8 mouse cellular contexts compared by ENCODE assay signal in genomic region chr8:117498915-117499540, GRCm38 (mm10). TPM values are rescaled to one million over a fixed set of nuclear protein-coding genes. Genes with fewer than 3 reads are reported as not detected.
DNase-seq lines count a peak whose midpoint lies in the region; ATAC-seq lines count a peak whose summit lies in the region.

No protein-coding gene starts in this region.

- ATAC-seq in forebrain, embryonic 16.5 days: no peak
- ATAC-seq in megakaryocyte progenitor cell, adult 5-6 weeks (replicated peaks; ENCODE audit: poor library complexity): peak; percentile 2

- peak overlapping the region; percentile 100 for H3K4me2 ChIP-seq in forebrain, embryonic 16.5 days (ENCODE audit: low read length)

- H3K27ac ChIP-seq in heart, embryonic 10.5 days: peak overlapping the region; percentile 82
- H3K27ac ChIP-seq in forebrain, embryonic 16.5 days (ENCODE audit: low read length): no peak overlapping the region

- no peak for DNase-seq in heart, embryonic 10.5 days (ENCODE audit: low spot score)
- DNase-seq in heart, adult 9 months (ENCODE audit: low spot score in 2 of 2): no peak
- DNase-seq in A20 (ENCODE audit: low read depth, low spot score): peak; percentile 93
- DNase-seq in adrenal gland, adult (ENCODE audit: inconsistent age in 2 of 2, low spot score in 1 of 2): no peak
- no peak for DNase-seq in layer of hippocampus, adult 9-10 months (ENCODE audit: low spot score)
- no peak for DNase-seq in frontal cortex, postnatal 36 days (ENCODE audit: low spot score in 2 of 2)

- H3K27me3 ChIP-seq in heart, embryonic 10.5 days (ENCODE audit: insufficient read depth, poor library complexity, severe bottlenecking): peaks cover 35% of the 10 kb centered on the region
- peaks cover 21% of the 10 kb centered on the region for H3K27me3 ChIP-seq in forebrain, embryonic 16.5 days (replicated peaks; ENCODE audit: control insufficient read depth, insufficient read depth, low read length)

- H3K4me3 ChIP-seq in heart, embryonic 10.5 days: peak overlapping the region; percentile 79
- peak overlapping the region; percentile 62 for H3K4me3 ChIP-seq in forebrain, embryonic 16.5 days (replicated peaks; ENCODE audit: low read length)

- H3K4me1 ChIP-seq in heart, embryonic 10.5 days: peaks cover 26% of the 10 kb centered on the region
- H3K4me1 ChIP-seq in forebrain, embryonic 16.5 days (replicated peaks; ENCODE audit: control insufficient read depth, insufficient read depth, low read length): peaks cover 14% of the 10 kb centered on the region

- no peak overlapping the region for H3K9ac ChIP-seq in forebrain, embryonic 16.5 days (replicated peaks; ENCODE audit: low read depth, low read length)

- no peaks in the 10 kb centered on the region for H3K36me3 ChIP-seq in heart, embryonic 10.5 days
- no peaks in the 10 kb centered on the region for H3K36me3 ChIP-seq in forebrain, embryonic 16.5 days (ENCODE audit: control insufficient read depth, insufficient read depth)

- 13% methylated on average over 20 of the region's 20 CpGs for WGBS in heart, embryonic 10.5 days
- WGBS in forebrain, embryonic 16.5 days: 13% methylated on average over 20 of the region's 20 CpGs

- no peaks in the 10 kb centered on the region for H3K9me3 ChIP-seq in heart, embryonic 10.5 days
- no peaks in the 10 kb centered on the region for H3K9me3 ChIP-seq in forebrain, embryonic 16.5 days (ENCODE audit: control insufficient read depth, low read length)

RNA-seq across cellular contexts. Expression of gene Plcg2, which starts 0.9 kb away (rescaled TPM):
- polyA plus RNA-seq in heart, embryonic 10.5 days (2016; fragmentation: Nextera tagmentation; extraction: Ambion mirVana): 6.8 and 8.3 TPM in 2 replicates
- polyA plus RNA-seq in forebrain, embryonic 16.5 days (2015; fragmentation: Nextera tagmentation; extraction: Ambion mirVana): 0.83 and 0.85 TPM in 2 replicates
- 47.8 and 52.7 TPM in 2 replicates for total RNA-seq in megakaryocyte progenitor cell, adult 5-6 weeks (2015)
- 72.8 and 72.9 TPM in 2 replicates for total RNA-seq in megakaryocyte progenitor cell, adult 5-6 weeks (2017)
